Mouse (Mus musculus) CH12.LX (cell line): Measurements from ENCODE around the gene Agmat. TPM values are rescaled to one million over a fixed set of nuclear protein-coding genes. Genes with fewer than 3 reads are reported as not detected.

Experiments used
- DNase-seq: peaks from one replicate; pipeline ENCODE4 v3.0.0-alpha.2; 2013; ENCODE audit errors: extremely low read depth
- H3K27ac ChIP-seq: 2 replicates; pipeline ENCODE4 v1.5.1; 2012; ENCODE audit warnings: low read depth, mild to moderate bottlenecking, control low read depth, moderate library complexity; ENCODE audit not compliant: insufficient read depth
- H3K27me3 ChIP-seq: replicated peaks from 2 replicates; pipeline ENCODE3; 2012; ENCODE audit warnings: inconsistent platforms
- H3K36me3 ChIP-seq, 2 experiments: replicated peaks in 1 of 2; 2 replicates each; pipeline versions ENCODE3 to v1.6.1; 2012; ENCODE audit warnings: inconsistent platforms in 1 of 2, low read length in 1 of 2, mild to moderate bottlenecking in 1 of 2, mixed read lengths in 1 of 2, moderate library complexity in 1 of 2; ENCODE audit not compliant: control insufficient read depth in 1 of 2, insufficient read depth in 1 of 2
- H3K4me1 ChIP-seq, 2 experiments: 2 replicates each; pipeline ENCODE4 v1.6.1; 2012; ENCODE audit warnings: inconsistent platforms in 1 of 2, moderate library complexity in 1 of 2; ENCODE audit not compliant: insufficient read depth in 2 of 2, control insufficient read depth in 1 of 2
- H3K4me2 ChIP-seq: 2 replicates; pipeline ENCODE4 v1.6.1; 2012; ENCODE audit warnings: low read depth, mild to moderate bottlenecking, control low read depth; ENCODE audit not compliant: poor library complexity, insufficient read depth, severe bottlenecking
- H3K4me3 ChIP-seq, 3 experiments: fragments of 150-350 bp in 1 of 3; sonication (generic) in 1 of 3; replicated peaks in 1 of 3; 2 replicates each; pipeline versions ENCODE3 to v1.5.1; 2011 to 2012; ENCODE audit warnings: low read depth in 2 of 3, low read length in 2 of 3, mild to moderate bottlenecking in 2 of 3, moderate library complexity in 2 of 3, control low read depth in 1 of 3, improper control_type of control experiment in 1 of 3, inconsistent platforms in 1 of 3, mixed read lengths in 1 of 3; ENCODE audit not compliant: poor library complexity in 1 of 3
- H3K79me2 ChIP-seq: replicated peaks from 2 replicates; pipeline ENCODE4 v1.6.1; 2012; ENCODE audit warnings: mild to moderate bottlenecking, moderate library complexity; ENCODE audit not compliant: control insufficient read depth, poor library complexity, insufficient read depth, severe bottlenecking; ENCODE audit errors: extremely low read depth
- H3K9ac ChIP-seq: 2 replicates; pipeline ENCODE4 v1.6.1; 2012; ENCODE audit warnings: low read depth, mild to moderate bottlenecking, control low read depth, moderate library complexity; ENCODE audit not compliant: insufficient read depth
- H3K9me3 ChIP-seq: replicated peaks from 2 replicates; pipeline ENCODE3; 2012; ENCODE audit warnings: low read length, inconsistent platforms, mixed read lengths
- BHLHE40 ChIP-seq: IDR thresholded peaks from 2 replicates; pipeline ENCODE4 v1.6.1; 2011; ENCODE audit warnings: mild to moderate bottlenecking, low read depth, low read length, improper control_type of control experiment
- CHD1 ChIP-seq: IDR thresholded peaks from 2 replicates; pipeline ENCODE4 v1.6.1; 2012; ENCODE audit warnings: low read depth, low read length, improper control_type of control experiment, inconsistent platforms
- CHD2 ChIP-seq: IDR thresholded peaks from 2 replicates; pipeline ENCODE4 v1.6.1; 2011; ENCODE audit warnings: low read length, improper control_type of control experiment
- CTCF ChIP-seq, 2 experiments: IDR thresholded peaks in 1 of 2; conservative IDR thresholded peaks in 1 of 2; 2 replicates each; pipeline ENCODE4 v1.5.1; 2011 to 2012; ENCODE audit warnings: low read depth in 2 of 2, low read length in 2 of 2, improper control_type of control experiment in 1 of 2, inconsistent platforms in 1 of 2, mild to moderate bottlenecking in 1 of 2, moderate library complexity in 1 of 2
- E2F4 ChIP-seq: IDR thresholded peaks from 2 replicates; pipeline ENCODE4 v1.6.1; 2011; ENCODE audit warnings: low read depth, low read length, improper control_type of control experiment; ENCODE audit not compliant: insufficient replicate concordance
- ELF1 ChIP-seq: IDR thresholded peaks from 2 replicates; pipeline ENCODE4 v1.6.1; 2014; ENCODE audit warnings: low read depth, mild to moderate bottlenecking, inconsistent platforms, low read length, improper control_type of control experiment
- EP300 ChIP-seq: IDR thresholded peaks from 2 replicates; pipeline ENCODE4 v1.6.1; 2011; ENCODE audit warnings: low read length, improper control_type of control experiment
- ETS1 ChIP-seq: conservative IDR thresholded peaks from 2 replicates; pipeline ENCODE4 v1.6.1; 2012; ENCODE audit warnings: low read depth, mild to moderate bottlenecking, inconsistent platforms, low read length, improper control_type of control experiment, moderate library complexity
- GABPA ChIP-seq: IDR thresholded peaks from 2 replicates; pipeline ENCODE4 v1.6.1; 2012; ENCODE audit warnings: low read depth, low read length, improper control_type of control experiment, inconsistent platforms; ENCODE audit not compliant: insufficient replicate concordance
- IRF4 ChIP-seq: IDR thresholded peaks from 2 replicates; pipeline ENCODE4 v1.6.1; 2014; ENCODE audit warnings: low read depth, mild to moderate bottlenecking, inconsistent platforms, low read length, improper control_type of control experiment
- KAT2A ChIP-seq: IDR thresholded peaks from 2 replicates; pipeline ENCODE4 v1.6.1; 2012; ENCODE audit warnings: low read length, improper control_type of control experiment, inconsistent platforms; ENCODE audit not compliant: insufficient replicate concordance
- MAFK ChIP-seq: IDR thresholded peaks from 2 replicates; pipeline ENCODE4 v1.6.1; 2011; ENCODE audit warnings: low read length, improper control_type of control experiment; ENCODE audit not compliant: insufficient replicate concordance
- MXI1 ChIP-seq: IDR thresholded peaks from 2 replicates; pipeline ENCODE4 v1.6.1; 2011; ENCODE audit warnings: mild to moderate bottlenecking, low read depth, low read length, improper control_type of control experiment
- MYC ChIP-seq: IDR thresholded peaks from 2 replicates; pipeline ENCODE4 v1.6.1; 2011; ENCODE audit warnings: low read depth, mild to moderate bottlenecking, improper control_type of control experiment, low read length
- NELFE ChIP-seq: IDR thresholded peaks from 2 replicates; pipeline ENCODE4 v1.6.1; 2011; ENCODE audit warnings: low read depth, low read length, improper control_type of control experiment
- PAX5 ChIP-seq: IDR thresholded peaks from 2 replicates; pipeline ENCODE4 v1.6.1; 2012; ENCODE audit warnings: low read length, inconsistent platforms, mixed read lengths
- POLR2A ChIP-seq: IDR thresholded peaks from 2 replicates; pipeline ENCODE4 v1.6.1; 2011; ENCODE audit warnings: low read depth, mild to moderate bottlenecking, improper control_type of control experiment, low read length
- RAD21 ChIP-seq: IDR thresholded peaks from 2 replicates; pipeline ENCODE4 v1.6.1; 2011; ENCODE audit warnings: low read depth, mild to moderate bottlenecking, low read length, improper control_type of control experiment, moderate library complexity
- SMC3 ChIP-seq: IDR thresholded peaks from 2 replicates; pipeline ENCODE4 v1.6.1; 2011; ENCODE audit warnings: low read depth, low read length, improper control_type of control experiment
- TBP ChIP-seq: conservative IDR thresholded peaks from 2 replicates; pipeline ENCODE4 v1.6.1; 2011; ENCODE audit warnings: low read depth, low read length, improper control_type of control experiment
- TCF12 ChIP-seq: IDR thresholded peaks from 2 replicates; pipeline ENCODE4 v1.6.1; 2014; ENCODE audit warnings: low read depth, mild to moderate bottlenecking, inconsistent platforms, low read length, improper control_type of control experiment
- USF1 ChIP-seq: IDR thresholded peaks from 2 replicates; pipeline ENCODE4 v1.6.1; 2014; ENCODE audit warnings: low read depth, mild to moderate bottlenecking, inconsistent platforms, low read length, improper control_type of control experiment
- USF2 ChIP-seq: conservative IDR thresholded peaks from 2 replicates; pipeline ENCODE4 v1.6.1; 2011; ENCODE audit warnings: low read depth, low read length, improper control_type of control experiment
- ZKSCAN1 ChIP-seq: IDR thresholded peaks from 2 replicates; pipeline ENCODE4 v1.6.1; 2012; ENCODE audit warnings: low read depth, inconsistent platforms, low read length, improper control_type of control experiment, borderline replicate concordance
- dilution Hi-C: fragments of 300-500 bp; cut with MboI; formaldehyde crosslinking; loops from 2 replicates; pipeline ENCODE4 v1.14.3; 2020; ENCODE audit warnings: low sequenced_read_pairs; ENCODE audit not compliant: extremely low pct_unique_long_range_greater_than_20kb, extremely low pct_ligation_motif_present
- in situ Hi-C: fragments of 300-500 bp; cut with MboI; formaldehyde crosslinking; loops from 3 replicates; pipeline ENCODE4 v1.14.3; 2019; ENCODE audit warnings: low sequenced_read_pairs, low pct_ligation_motif_present, low pct_unique_long_range_greater_than_20kb, mixed read lengths
- polyA plus RNA-seq: library from polyadenylated mRNA; unstranded; fragments of >175 nt; gene quantifications from 2 replicates; pipeline ENCODE4 v1.2.1, GENCODE M21; 2012; ENCODE audit warnings: low read depth; ENCODE audit not compliant: insufficient read length
- total RNA-seq, 2 experiments: library from RNA; depleted of rRNA; stranded (reverse); fragments of 300-350 nt in 1 of 2; fragments of >200 nt in 1 of 2; gene quantifications; 2 replicates each; pipeline ENCODE4 v1.2.3; 2012 to 2014

Gene Agmat
- total and polyA plus RNA-seq, 3 experiments = not detected

- TF ChIP-seq IRF4 (no peak), TBP (no peak), RAD21 (peak; percentile 6), CTCF (conservative IDR thresholded peaks at IDR 0.05 in 1 of 2, IDR thresholded peaks at IDR 0.05 in 1 of 2; ENCODE audit: low read depth in 2 of 2, low read length in 2 of 2) (0 out of 4 replicates have a peak, but pooled peaks of 1 of the 2 experiments have one; percentile 11), POLR2A (no peak)
- Histone ChIP-seq H3K27me3 (no peaks in the 10 kb centered on the region), H3K4me2 (no peak overlapping the region), H3K36me3 (peaks cover 48 to 73% of the 10 kb centered on the region in 2 experiments), H3K27ac (no peak overlapping the region), H3K79me2 (no peaks in the 10 kb centered on the region), H3K9ac (no peak overlapping the region), H3K9me3 (no peaks in the 10 kb centered on the region), H3K4me1 (peaks cover 6 to 35% of the 10 kb centered on the region in 2 experiments), H3K4me3 (no peak overlapping the region)
- in situ Hi-C loops (no loop called here), dilution Hi-C loops (no loop called here)
- DNase-seq = no peak
Observed at GRCm38 (mm10) chr4:141784835-141785234, 38.4 kb downstream of the Agmat start.

DNA sequence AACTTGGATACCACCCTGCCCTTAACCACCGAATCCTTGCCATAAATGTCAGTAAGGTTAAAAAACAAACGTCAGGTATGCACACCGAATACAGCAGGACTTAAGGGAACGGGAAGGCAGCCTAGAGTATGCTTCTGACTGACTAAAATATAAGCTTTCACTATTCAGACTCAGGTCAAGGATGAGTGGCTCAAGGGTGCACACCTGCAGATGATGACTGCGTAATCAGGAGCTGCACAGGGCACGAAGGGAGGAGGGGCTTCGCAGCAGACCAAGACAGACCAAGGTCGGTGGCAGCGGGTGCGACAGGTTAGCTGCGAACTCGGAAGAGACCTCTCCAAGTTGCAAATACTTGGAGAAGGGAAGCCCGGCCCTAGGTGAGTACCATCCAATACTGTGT is 39.7 kb downstream of the Agmat start:
- Histone ChIP-seq H3K9ac (no peak overlapping the region), H3K79me2 (no peaks in the 10 kb centered on the region), H3K36me3 (peaks cover 36 to 60% of the 10 kb centered on the region in 2 experiments), H3K4me1 (peaks cover 6 to 38% of the 10 kb centered on the region in 2 experiments), H3K9me3 (no peaks in the 10 kb centered on the region), H3K27ac (no peak overlapping the region), H3K4me3 (no peak overlapping the region), H3K4me2 (no peak overlapping the region), H3K27me3 (no peaks in the 10 kb centered on the region)
- DNase-seq = peak; percentile 62
- peak; percentile 66 for TF ChIP-seq TCF12
- TF ChIP-seq SMC3 = no peak
- TF ChIP-seq EP300 = peak; percentile 19; the same call in 1 of the 2 replicates
- TF ChIP-seq IRF4 = 0 out of 2 replicates have a peak, but pooled peaks have one; percentile 41
- 0 out of 2 replicates have a peak, but pooled peaks have one; percentile 8 for TF ChIP-seq ETS1
- TF ChIP-seq BHLHE40 = peak; percentile 41; the same call in 1 of the 2 replicates
- TF ChIP-seq USF1 = no peak
- TF ChIP-seq RAD21 = no peak; the same call in 1 of the 2 replicates
- TF ChIP-seq ZKSCAN1 = no peak
- in situ Hi-C loops = no loop called here
- dilution Hi-C loops = no loop called here

DNA sequence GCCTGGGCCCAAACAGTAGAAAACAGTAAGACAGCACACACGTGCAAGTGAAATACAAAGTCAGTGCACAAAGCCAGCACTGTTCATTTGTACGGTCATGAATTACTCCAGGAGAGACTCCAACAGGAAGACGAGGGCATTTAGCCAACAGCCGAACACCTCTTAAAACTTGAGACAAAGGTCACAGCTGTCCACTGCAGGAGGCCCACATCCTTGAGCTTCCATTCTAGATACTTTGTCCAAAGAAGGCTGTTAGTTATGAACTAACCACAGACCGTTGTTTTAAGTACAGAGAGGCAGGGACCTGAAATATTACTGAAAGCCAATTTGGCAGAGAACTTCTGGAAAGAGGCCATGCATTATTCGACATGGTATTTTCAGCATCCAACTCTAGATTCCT is 40.6 kb downstream of the Agmat start:
- in situ Hi-C loops (no loop called here), dilution Hi-C loops (no loop called here)
- Histone ChIP-seq H3K9me3 (no peaks in the 10 kb centered on the region), H3K4me2 (no peak overlapping the region), H3K4me3 (no peak overlapping the region), H3K27ac (no peak overlapping the region), H3K36me3 (peaks cover 29 to 51% of the 10 kb centered on the region in 2 experiments)
- TF ChIP-seq POLR2A = no peak
- TF ChIP-seq GABPA = no peak
- no peak for TF ChIP-seq PAX5
- TF ChIP-seq ZKSCAN1 = no peak
- no peak for TF ChIP-seq KAT2A
- no peak for TF ChIP-seq CHD1
- no peak for TF ChIP-seq MYC
- TF ChIP-seq MAFK = no peak
- no peak for TF ChIP-seq MXI1
- no peak for TF ChIP-seq RAD21
- TF ChIP-seq USF2 = no peak
- TF ChIP-seq NELFE = no peak
- TF ChIP-seq ETS1 = no peak
- TF ChIP-seq CHD2 = no peak
- no peak for TF ChIP-seq E2F4
- TF ChIP-seq ELF1 = no peak
- TF ChIP-seq, all 38 proteins: peak for 0
- H3K9ac ChIP-seq = no peak overlapping the region
- no peak for DNase-seq
- no peaks in the 10 kb centered on the region for H3K27me3 ChIP-seq
- peaks cover 8 to 48% of the 10 kb centered on the region in 2 experiments for H3K4me1 ChIP-seq
- no peaks in the 10 kb centered on the region for H3K79me2 ChIP-seq
